Mouse (Mus musculus): ENCODE results near the gene Thada.
"Not testable (repeated sequence)": the region's sequence is repeated elsewhere in the genome, so short reads cannot be mapped to it uniquely, and the experiment has no call there.

Thada gene

DNA sequence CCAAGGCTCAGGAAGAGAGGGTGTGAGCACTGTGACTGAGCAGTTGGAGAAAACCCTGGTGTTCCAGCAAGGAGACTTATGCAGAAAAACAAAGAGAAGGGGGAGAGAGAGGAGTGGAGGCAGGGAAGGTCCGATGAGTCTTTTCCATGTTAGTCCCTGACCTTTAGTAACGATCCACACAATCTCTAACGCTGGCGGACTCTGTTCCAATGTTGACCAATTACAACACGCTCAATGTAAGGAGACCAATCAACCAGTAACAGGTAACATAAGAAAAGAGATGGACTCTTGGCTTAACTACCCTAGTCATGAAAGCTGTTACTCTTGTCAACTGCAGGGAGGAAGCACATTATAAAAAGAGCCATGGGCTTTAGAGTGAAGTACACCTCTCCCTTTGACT is 160.9 kb downstream of the Thada start:
- DNase-seq (ENCODE audit: low read depth in 2 of 2, low spot score in 2 of 2) = no peak

DNA sequence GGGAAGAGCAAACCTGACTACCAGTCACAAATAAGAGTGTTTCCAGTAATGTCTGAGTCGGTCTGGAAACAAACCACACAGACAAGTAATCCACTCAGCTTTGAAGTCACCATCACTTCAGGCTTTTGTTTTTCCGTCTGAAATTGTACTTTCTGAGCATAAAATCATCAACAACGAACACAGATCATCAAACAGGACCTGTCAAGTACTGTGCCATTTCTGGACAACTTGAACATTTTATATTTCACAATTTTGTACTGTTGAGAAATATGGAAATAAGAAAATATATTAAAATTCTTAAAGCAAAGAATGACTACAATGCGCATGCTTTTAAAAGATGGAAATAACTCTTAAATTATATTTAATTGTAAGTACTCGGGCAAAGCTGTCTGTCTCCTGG is 161.9 kb downstream of the Thada start:
- DNase-seq (ENCODE audit: low read depth in 2 of 2, low spot score in 2 of 2) = no peak

DNA sequence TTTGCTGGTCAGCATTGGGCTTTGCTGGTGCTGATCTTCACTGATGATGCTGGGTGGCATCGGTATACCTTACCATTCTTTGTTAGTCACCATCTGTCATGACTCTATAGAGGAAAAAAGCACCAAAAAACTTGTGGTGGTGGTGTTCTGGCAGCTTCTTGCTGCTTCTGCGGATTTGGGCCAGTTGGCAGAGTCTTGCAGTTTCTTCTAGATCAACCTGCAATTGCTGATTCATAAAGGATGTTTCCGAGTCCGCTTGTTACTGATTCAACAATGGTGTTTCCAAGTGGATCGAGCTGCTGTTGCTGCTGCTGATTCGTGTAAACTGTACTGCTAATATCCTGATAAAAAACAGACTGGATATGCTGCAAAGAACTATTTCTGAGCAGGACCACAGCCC is 168.0 kb downstream of the Thada start:
- no peak for DNase-seq (ENCODE audit: low read depth in 2 of 2, low spot score in 2 of 2)

DNA sequence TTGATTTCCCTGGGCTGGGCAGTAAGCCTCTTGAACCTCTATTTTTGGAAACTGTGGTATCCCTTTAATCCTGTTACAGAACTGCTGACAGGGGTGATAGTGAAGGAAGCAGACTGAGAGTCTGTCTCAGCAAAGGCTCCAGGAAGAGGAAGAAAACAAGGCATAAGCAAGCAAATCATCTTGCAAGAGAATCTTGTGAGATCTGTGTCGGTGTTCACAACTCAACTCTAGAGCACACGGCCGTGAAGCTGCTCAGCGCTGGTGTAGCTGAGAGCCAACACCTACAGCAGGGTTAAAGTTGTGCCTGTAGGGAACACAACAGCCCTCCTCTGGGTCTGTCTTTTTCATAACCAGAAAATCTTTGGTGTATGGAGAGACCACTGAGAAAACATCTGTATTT is 172.8 kb downstream of the Thada start:
- DNase-seq (ENCODE audit: low read depth in 2 of 2, low spot score in 2 of 2) = no peak

DNA sequence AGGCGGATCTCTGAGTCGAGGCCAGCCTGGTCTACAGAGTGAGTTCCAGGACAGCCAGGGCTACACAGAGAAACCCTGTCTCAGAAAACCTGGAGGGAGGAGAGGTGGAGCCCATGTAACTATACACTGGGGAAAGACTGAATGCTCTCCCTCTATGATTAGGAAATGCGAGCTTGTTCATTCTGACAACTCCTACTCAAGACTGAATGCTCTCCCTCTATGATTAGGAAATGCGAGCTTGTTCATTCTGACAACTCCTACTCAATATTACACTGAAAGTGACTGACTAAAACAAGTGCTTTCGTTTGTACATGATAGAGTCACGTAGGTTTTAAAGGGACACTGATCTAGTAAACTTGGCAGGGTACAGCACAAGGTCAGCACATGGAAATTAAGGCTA is 174.8 kb downstream of the Thada start:
- DNase-seq (ENCODE audit: low read depth in 2 of 2, low spot score in 2 of 2) = not testable (repeated sequence)

DNA sequence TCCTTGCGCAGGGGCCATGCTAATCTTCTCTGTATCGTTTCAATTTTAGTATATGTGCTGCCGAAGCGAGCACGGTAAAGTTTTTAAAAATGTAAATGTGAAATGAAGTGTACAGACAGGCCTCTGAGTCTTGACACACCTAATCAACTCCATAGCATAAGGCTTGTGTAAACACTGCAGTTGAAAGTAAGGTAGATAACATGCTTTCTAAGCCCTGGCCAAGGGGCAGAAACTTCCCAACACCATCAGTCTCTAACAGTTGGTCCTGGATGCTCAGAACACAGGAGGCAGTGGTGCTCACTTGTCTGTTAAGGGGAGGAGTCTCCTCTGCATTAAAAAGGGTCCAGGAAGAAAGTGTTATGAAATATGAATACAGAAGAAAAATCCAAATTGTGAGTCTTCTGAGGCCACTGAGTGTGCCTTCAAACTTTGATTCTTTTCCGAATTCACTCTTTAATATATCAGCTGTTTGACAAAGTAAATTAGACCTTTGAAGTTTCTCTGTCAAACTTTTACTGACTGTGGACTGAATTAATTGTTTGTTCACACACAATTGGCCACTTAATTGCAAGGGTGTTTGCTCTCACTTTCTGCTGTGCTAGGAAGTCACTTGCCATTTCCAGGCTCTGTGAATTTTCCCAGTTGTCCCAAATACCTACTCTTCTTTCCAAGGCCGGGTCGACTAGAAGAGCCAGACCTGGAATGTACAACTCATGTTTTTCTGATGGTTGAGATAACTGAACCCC is 178.2 kb downstream of the Thada start:
- no peak for DNase-seq (ENCODE audit: low read depth in 2 of 2, low spot score in 2 of 2)

DNA sequence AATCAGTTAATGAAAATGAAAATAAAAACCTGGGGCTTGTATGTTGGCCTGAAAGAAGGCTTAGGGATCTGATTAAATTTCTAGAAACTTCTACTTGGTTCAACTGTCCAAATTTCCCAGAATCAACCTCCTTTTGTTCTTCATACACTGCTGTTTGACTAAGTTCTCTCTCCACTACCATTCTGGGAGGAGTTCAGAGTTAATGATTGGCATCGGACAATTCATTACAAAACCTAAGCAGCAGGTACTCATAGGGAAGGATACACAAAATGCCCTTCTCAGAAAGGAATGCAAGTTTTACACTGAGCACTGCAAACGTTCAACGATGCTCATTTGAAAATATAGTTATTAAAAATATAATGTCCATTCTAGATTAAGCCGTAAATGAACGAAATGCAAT is 179.5 kb downstream of the Thada start:
- no peak for DNase-seq (ENCODE audit: low read depth in 2 of 2, low spot score in 2 of 2)

DNA sequence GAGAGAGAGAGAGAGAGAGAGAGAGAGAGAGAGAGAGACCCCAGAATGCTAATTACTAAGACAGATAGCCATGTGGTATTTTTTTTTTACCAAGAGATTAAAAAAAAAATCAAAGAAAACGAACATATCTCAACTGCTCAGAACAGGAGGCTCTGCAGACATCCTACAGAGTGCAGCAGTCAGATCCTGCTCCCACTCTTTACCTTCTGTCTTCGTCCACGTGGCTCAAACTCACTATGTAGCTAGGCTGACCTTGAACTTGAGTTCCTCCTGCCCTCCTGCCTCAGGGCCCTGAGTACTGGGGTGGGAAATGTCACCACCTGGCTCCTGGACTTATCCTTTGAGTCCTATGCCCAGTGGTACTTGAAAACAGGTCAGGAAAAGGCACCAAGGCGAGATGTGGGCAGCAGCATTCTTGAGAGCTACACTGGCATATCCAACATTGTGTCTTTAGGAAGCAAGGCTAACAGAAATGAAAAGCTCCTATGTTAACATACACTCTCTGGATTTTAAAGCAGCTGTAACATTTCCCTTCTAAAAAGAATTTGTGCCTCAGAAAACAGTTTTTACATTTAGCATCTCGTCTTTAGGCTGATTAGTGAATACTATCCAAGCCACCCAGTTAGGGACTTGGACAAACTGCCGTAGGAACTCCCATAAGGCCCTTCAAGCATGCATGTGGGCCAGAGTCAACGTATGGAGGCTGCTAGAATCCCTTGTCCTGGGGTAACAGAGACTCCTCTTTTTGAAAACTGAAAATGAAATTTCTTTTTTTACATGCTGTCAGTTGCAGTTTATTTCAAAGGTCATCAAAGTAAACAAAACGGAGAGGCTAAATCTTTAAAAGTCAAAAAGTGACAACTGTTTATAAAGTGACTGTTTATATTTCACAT is 183.4 kb downstream of the Thada start:
- no peak for DNase-seq (ENCODE audit: low read depth in 2 of 2, low spot score in 2 of 2)

DNA sequence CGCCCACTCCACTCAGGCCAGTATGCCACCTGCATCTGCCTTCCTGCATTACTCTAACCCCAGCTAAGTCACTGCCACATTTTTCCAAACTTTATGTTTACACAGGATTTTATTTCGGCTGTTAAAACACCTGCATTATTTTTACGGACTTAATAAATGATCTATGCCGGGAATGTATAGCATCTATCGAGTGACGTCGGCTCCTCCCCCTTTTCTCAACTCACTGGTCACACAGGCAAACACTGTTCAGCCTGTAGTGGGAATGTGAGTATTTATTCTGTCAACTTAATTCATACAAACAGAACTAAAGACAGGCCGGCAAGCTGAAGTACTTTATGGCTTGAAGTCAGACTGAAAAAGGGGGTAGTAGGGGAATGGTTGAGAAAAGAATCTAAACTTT is 187.0 kb downstream of the Thada start:
- no peak for DNase-seq (ENCODE audit: low read depth in 2 of 2, low spot score in 2 of 2)

DNA sequence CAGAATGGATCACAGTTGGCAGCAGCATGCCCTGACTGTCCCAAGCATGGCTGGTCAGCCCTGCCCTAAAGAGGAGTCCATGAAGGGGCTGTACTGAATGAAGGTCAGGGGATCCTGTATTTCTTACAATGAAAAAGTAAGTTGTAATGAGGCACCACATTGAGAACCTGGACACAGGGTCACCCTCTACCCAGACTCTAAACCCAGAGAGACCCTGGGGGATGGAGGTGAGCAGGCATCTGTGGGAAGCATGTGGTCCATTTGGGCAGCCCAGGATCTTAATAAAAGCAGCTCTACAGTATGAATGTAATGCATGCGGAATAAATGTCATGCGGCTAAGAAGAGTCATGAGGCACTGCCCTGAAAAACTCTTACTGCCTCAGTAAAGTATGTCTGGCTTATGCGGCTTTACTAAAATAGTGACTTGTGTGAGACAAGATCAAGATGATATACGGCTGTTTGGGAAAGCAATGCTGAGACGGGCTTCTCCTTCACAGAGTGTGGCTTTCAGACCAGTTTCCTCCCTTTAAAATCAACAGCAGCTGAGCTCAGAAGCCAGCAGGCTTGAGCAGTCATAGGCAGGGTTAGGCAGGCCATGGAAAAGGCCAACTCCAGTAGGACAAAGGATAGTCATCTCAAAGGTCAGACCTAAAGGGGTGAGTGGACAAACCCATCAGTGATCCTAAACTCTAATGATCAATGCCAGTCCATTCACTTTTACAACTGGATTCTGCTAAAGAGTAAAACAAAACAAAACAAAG is 187.6 kb downstream of the Thada start:
- no peak for DNase-seq (ENCODE audit: low read depth in 2 of 2, low spot score in 2 of 2)

DNA sequence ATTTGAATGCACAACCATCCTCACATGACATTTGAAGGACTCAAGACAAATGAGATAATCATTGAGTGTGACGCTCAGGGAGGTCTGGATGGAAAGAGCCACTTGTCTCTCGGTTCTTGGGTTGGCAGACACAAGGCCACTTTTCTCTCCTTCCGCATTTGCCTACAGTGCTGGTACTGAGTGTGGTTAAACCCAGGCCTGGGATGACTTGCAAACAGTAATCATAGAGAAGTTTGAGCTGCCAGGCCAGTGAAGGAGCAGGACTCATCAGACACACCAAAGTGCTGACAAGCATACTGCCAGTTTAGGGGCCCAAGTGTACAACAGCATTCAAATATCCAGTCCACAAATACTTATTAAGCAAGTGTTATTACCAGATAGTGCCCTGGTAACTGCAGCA is 191.0 kb downstream of the Thada start:
- no peak for DNase-seq (ENCODE audit: low read depth in 2 of 2, low spot score in 2 of 2)

DNA sequence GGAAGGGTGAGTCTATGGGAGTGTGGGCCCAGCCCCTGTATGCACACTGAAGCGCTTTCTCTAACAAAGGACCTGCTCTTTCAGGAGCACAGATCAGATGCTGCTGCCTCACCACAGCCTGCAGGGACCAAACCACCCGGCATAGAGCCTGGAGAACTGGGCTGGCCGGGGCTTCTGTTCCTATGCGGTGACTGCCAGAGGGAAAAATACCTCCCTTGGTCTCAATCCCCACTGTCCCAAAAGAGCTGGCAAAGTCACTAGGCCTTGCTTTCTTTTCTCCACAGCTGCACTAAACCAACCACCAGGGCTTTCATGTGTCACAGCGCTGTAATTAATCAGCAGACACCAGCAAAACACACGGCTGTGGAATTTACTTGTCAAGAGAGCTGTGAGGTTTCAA is 191.8 kb downstream of the Thada start:
- no peak for DNase-seq (ENCODE audit: low read depth in 2 of 2, low spot score in 2 of 2)

DNA sequence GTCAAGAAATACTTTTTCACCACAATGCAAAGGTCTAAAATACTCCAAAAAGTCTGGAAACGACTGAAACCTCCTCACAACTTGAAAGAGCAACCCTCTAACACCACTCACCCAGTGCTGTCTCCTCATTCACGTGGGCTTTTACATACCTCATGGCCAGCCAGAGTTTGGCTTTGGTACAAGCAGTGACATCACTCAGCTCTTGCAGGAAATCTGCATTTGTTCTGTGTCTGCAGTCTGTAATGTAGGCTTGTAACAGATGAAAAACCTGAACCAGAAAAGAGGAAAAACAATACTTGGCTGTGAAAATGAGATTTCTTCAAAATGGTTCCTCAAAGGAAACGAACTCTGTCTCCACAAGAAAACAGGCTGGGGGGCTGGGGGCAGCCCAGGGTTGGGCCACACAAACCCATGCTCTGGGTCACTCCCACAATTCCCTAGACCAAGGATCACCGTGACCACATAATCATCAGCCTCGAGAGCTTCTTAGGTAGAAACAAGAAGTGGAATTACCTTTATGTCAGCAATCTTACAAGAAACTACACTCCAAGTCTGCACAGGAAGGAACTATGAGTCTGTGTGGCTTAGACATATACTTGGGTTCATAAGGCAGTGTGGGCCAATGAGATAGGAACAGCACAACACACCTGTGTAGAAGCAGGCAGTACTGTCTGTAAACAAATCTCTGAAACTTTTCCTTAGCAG is 193.3 kb downstream of the Thada start:
- peak in 1 of 2 experiments; percentile 17 for DNase-seq (ENCODE audit: low read depth in 2 of 2, low spot score in 2 of 2)

DNA sequence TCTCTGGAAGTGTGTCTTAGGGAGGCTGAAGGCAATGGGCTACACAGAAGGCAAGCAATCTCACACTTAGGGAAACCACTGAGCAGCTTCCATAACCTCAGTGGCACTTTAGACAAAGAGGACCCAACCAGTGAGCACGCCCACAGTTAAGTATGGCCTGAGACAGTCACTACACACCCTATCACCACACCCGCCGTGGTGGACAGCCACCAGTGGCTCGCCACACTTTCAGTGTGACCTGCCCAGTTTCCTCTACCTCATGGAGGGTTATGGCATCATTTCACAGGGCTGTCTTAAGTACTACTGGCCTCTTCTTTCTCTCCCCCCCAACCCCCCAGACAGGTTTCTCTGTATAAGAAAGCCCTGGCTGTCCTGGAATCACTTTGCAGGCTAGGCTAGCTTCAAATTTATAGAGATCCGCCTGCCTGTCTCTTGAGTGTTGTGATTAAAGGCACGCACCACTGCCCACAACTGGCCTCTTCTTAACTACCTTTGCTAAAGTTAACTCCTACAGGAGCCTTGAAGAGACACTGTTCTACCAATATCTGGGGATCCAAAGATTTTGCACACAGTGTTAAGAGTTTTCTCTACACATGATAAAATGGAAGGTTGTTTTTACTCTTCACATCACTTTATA is 194.3 kb downstream of the Thada start:
- DNase-seq (ENCODE audit: low read depth in 2 of 2, low spot score in 2 of 2) = no peak

DNA sequence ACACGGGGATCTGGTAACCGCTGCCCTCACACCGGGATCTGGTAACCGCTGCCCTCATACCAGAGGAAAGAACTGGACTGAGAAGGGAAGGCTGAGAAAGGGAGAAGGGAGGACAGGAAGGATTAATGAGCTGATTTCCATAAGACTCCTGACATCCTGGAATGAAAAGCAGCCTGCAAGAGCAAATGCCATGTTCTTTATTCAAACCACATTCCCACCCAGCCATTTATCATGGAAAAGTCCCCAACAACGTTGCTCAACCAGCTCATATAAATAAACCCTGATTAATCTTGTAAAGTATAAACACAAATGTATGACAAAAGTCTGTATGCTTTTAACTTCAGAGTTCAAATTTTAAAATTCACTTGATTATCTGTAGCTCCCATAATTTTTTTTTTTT is 196.3 kb downstream of the Thada start:
- no peak for DNase-seq (ENCODE audit: low read depth in 2 of 2, low spot score in 2 of 2)

DNA sequence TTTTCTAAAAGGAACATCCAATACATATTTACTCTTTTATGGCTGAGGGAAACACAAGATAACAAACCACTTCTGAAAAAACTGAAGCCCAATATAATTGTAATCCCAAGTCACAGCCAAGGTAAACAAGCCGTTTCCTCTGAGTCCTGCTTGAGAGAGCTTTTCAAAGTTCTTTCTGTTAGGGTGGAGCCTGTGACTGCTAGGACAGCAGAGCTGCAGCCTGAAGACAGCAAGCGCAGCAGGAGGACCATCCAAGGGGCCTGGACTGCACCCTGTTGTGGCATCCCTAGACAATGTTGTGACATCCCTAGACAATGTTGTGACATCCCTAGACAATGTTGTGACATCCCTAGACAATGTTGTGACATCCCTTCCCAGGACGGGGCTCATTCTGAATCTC is 197.6 kb downstream of the Thada start:
- peak; percentile 25 to 40 for DNase-seq (ENCODE audit: low read depth in 2 of 2, low spot score in 2 of 2)

DNA sequence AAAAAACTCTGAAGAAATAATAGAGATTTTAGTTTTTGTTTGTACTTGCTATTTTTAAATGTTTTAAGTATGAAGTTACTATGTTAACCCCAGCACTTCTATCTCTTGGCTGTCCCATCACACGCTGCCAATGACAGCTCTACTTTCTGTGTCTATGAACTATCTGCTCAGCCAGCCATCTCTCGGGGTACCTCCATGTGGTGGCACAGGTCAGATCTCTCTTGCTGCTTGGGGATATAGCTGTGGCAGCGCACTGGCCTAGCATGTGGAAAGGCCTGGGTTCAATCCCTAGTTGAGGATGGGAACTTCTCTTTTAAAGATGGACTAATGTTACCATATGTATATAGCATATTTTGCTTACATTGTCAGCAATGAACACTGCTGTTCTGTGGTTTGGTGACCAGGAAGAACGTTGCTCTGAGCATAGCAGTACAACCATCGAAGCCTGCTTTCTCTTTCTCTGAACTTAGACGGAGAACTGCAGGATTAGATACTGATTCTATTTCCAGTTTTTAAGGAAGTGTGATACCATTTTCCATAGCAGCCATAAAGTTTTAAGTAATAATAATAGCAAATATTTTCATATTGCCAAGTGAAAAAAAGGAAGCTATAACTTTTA is 198.4 kb downstream of the Thada start:
- DNase-seq (ENCODE audit: low read depth in 2 of 2, low spot score in 2 of 2) = peak in 1 of 2 experiments; percentile 22

DNA sequence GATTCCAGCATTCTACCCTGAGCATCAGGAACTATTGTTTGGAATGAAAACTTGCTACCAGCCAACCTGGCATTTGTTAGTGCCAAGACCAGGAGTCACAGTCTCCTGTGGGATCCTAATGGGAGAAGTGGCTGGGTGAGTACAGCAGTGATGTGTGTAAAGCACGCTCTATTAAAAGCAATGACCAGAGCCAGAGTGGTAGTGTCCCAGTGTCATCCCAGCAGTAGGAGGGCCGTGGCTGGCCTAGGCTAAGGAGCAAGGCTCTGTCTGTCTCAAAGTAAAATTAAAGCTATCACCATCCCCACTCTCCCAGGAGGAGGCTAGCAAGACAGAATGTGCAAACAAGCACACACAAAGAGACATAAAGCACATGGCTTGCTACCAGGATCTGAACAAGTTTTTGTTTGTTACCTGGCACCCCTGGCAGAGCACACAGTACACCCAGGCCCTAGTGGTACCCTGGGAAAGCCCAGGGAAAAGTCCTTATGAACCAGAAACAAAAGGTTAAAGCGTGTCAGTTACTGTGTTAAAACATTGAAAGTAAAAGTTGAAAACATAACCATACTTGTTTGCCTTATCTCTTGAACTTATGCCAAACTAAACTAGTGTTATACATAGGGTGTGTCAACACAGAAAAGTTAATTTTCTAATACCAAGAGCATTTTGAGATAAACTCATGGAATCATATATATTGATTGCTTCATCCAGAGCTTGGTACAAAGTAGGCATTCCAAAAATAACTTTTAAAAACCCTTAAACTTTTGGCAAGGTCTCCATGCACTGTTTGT is 199.7 kb downstream of the Thada start:
- DNase-seq (ENCODE audit: low read depth in 2 of 2, low spot score in 2 of 2) = no peak

DNA sequence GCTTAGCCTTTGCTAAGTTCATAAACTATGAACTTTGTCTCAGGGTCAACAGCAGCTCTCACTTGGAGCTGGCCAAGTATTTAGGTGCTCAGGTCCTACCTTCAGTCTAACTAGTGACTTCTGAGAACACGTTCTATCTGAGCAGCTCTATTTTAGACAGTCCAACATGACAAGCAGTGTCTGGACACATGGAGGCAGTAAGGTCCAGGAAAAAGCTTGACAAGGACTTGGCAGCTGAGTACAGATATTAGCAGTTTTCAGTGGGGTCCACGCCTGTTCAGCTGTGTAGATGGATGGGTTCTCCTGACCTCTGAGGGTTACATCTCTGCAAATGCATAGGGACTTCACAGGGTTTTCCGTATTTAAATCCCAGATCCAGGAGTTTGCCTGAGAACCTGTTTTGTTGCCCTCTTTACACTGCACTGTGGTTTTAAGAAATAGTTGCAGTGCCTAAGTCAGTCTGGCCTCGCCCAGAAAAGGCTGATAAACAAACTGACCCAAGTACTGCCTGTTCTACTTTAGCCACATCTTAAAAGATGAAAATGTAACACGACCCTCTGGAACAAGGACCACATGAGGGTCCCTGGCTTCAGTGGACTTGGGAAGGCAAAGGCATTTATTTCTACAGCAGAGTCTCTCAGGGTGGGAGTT is 200.4 kb downstream of the Thada start:
- no peak for DNase-seq (ENCODE audit: low read depth in 2 of 2, low spot score in 2 of 2)

All from CD8-positive naive resting alpha-beta T cell, adult 2 months (primary cell).